Mouse (Mus musculus) thymus, postnatal 14 days (tissue): ENCODE measurements around the gene Drg1.

Experiments
- DNase-seq: peaks from one replicate; pipeline ENCODE4 v3.0.0; 2021

Gene Drg1

DNA sequence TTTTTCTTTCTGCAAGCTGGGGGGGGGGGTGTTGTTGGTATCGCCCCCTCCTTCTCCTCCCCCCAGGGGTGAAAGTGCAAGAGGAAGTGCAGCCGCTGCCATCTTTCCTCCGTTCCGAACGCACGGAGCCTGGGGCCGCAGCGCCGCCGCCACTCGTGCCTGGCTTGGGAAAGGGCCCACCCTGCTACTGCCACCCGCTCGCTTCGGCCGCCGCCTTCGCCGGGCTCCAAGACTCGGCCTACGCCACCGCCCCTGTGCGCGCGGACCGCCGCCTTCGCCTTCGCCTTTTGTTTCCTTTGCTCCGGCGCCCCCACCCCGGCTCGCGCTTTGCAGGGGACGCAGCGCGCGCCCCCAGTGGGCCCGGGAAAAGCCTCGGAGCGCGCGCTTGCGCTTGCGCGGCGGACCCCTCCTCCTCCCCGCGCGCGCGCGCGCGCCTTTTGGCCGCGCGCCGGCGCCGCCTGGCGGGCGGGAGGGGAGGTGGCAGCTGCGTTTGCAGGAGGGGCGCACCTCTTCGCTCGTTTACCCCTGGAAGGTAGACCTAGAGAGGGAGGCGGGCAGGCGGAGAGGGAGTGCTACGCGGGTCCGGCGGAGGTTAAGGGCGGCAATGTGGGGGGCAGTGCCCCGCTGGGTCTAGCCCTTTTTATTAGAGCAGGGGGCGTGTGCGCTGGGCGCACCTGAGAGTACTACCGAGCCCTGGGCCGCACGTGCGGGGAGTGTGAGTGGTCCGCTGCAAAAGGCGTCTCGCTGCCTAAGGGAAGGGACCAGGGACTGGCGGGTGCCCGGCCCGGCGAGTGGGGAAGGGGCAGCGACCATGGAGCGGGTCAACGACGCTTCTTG, 23.8 kb upstream of the Drg1 start:
- DNase-seq: peak; percentile 92

DNA sequence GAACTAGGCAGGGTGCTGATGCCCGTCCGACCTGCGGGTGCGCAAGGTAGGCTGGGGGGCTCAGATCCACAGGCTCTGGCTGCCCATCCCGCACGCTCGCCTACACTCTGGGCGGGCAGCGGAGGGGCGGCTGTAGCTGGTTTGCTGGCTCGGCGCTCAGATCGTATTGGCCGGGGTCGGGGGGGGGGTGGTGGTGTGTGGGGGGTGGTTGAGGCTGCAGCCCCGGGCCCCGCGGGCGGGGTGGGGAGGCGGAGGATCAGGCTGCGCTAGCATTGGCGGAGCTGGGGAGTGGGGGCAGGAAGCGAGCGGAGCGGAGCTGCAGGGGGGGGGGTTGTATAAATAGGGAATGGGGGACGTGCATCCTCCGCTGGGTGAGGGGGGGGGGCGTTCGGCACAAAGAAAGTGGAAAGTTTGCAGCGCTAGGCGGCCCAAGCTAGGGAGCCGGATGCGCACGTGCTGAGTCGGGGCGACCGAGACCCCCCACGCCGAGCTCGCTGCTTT, 23.1 kb upstream of the Drg1 start:
- DNase-seq: peak; percentile 91

DNA sequence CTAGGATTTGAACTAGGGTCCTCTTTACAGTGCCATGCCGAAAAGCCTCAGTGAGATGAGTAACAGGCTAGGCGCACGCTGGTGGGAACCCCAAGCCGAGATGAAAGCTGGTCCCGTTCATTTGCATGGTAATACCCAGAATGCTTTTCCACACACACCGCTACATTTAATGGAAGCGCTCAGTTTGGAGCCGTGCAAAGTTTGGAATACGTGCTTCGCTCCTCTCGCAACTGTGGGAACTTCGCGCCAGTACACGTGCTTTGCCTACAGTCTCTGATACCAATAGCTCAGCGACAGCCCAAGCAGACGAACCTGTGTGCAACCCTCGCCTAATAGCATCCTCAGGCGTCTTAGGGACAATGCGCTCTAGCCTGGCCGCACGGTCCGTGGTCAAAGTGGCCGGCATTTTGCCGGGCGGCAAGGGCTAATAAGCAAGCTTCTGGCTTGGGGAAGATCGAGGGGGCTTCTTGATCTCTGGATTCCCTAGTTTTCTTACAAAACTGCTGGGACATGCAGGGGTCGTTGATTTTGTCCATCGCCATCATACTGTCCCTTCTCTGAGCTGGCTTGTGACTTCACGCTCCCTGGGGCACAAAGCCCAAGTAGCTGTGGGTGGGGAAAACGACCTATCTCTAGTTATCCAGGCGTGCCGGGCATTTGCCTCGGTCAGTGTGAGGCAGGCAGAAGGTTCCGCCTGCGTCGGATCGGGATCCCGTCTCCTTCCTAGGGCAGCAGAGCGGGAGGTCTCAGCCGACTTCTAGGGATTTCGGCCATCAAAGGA, 22.5 kb upstream of the Drg1 start, which contains the start of gene Patz1:
TSS of gene Patz1 (plus strand) at position 354 of the 781 bp plus-strand sequence.
- peak; percentile 46 for DNase-seq

DNA sequence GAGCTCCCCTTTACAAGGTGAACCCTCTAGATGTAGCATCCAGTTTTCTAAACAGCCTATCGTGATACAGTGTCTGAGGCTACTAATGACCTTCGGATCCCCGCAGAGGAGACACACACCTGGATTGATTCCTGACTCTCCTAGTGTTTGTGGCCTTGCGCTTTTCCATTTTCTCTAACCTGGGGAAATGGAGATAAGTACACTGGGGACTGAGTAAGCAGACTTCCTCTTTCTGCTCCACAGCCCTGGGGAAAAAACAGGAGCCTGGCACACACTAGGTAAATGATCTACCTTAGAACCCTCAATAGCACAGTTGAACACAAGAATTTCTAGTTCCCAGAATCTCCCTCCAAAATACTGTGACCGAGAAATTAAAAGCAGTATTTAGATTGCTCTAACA, 21.7 kb upstream of the Drg1 start:
- DNase-seq: no peak

DNA sequence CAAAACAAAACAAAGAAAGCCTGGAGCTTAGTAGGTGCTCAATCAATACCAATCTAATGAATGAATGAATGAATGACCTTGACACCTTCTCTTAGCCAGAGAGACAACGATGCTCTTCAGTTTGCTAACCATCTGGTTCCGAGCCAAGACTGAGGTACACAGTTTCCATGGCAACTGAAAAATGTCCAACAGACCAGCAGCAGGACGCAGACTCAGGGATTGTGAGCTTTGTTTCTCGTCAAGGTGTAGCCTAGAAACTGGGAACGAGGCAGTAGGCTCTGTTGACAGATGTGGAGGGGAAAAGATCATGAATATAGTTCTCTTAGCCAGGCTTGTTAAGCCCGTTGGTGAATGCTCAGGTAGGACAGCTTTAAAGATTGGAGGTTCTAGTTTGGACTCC, 20.9 kb upstream of the Drg1 start:
- no peak for DNase-seq

DNA sequence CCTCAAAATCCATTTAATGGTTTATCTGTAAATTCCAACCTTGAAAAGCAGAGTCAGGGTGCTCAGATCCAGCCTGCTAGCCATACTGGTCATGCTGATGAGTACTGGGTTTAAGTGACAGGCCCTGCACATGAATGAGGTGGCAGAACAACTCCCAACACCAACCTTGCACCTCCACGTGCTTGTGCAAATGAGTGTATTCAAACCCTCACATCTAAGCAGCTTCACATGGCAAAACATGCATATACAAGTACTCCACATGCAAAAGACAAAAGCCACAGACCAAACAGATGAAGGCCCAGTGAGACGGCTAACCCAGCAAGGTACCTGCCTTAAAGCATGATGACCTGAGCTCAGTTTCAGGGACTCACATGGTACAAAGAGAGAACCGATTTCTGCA, 19.7 kb upstream of the Drg1 start:
- DNase-seq: no peak

DNA sequence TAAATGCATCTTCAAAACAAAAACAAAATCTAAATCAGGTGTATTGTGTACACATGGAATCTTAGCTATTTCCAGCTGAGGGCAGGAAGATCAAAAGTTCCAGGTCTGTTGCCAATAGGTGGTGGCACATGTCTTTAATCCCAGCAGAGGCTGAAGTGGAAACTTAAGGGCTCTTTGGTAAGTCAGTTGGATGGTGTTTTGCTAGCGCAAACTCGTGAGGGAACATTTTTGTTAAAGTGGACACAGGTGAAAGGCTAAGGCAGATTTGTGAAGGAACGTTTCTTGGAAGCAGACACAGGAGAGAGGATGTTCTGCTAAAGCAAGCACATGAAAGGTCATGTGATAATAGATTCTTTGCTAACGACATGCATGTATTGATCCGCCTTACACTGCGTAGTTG, 17.4 kb upstream of the Drg1 start:
- DNase-seq: no peak

DNA sequence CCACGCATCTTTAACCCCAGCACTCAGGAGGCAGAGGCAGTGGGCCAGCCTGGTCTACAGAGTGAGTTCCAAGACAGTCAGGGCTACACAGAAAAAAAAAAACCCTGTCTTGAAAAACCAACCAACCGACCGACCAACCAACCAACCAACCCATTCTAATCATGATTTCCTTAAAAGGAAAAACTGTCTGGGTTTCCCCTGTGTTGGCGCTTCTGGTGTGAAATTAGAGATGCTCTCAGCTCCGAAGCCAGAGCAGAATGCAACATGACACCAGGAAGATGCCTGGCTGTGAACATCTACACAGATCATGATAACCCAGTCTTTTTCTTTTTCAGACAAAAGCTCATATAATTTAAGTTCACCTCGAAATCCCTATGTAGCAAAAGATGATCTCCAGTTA, 16.7 kb upstream of the Drg1 start:
- DNase-seq: no peak

DNA sequence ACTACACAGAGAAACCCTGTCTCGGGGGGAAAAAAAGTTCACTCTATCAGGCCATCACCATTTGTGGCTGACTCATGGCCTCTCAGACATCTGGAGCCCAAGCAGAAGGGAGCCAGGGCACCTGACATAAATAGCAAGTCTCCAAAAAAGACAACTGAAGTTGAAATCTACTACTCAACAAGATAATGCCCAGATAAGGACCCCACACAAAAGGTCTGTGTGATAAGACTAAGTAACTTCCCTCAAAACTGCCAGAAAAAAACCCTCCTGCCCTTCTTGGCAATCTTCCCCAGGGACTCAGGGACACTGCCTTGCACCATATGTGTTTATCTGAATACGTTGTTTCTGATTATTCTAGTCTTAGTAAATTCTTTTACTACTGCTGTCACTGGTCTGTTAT, 13.5 kb upstream of the Drg1 start:
- no peak for DNase-seq

DNA sequence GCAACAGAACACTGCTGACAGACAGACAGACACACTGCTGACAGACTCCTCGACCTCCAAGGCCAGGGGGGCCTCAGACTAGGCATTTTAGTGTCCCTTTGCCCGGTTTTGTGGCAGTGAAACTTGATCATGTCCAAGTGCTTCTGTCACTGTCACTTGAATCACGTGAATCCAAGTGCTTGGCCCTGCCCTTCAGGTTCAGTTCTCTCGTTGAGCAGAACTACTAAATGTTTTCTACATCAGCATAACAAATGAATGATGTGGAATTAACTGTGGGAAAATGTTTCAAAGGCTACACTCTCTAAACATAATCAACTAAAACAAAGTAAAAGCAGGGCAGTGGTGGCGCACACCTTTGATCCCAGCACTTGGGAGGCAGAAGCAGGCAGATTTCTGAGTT, 12.1 kb upstream of the Drg1 start:
- DNase-seq: no peak

DNA sequence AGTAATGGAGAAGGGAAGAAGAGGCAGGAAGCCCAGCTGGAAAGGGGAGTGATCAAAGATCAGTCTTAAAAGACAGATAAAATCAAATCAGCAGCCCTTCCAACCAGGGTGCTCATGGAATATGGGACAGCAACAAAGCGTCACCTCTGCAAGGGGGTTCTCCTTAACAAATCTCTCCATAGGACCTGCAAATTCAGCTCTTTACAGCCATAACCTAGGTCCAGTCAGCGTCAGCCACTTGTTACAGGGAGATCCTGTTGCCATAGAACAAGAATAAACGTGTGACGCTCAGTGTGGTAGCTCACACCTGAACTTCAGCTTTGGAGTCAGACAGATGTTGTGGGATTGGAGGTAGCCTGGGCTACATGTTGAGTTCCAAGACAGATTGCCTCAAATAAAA, 3.0 kb upstream of the Drg1 start:
- DNase-seq: no peak

DNA sequence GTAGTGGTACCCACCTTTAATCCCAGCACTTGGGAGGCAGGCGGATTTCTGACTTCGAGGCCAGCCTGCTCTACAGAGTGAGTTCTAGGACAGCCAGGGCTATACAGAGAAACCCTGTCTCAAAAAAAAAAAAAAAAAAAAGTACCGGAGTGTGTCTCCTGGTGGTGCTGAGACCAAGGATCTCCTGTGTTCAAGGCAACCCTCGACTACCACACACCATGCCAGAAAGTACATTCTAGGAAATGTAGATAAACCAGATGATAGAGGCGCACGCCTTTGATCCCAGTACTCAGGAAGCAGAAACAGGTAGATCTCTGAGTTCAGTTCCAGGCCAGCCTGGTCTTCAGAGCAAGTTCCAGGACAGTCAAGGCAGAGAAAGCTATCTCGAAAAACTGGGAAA, 918 bp upstream of the Drg1 start:
- peak; percentile 18 for DNase-seq

DNA sequence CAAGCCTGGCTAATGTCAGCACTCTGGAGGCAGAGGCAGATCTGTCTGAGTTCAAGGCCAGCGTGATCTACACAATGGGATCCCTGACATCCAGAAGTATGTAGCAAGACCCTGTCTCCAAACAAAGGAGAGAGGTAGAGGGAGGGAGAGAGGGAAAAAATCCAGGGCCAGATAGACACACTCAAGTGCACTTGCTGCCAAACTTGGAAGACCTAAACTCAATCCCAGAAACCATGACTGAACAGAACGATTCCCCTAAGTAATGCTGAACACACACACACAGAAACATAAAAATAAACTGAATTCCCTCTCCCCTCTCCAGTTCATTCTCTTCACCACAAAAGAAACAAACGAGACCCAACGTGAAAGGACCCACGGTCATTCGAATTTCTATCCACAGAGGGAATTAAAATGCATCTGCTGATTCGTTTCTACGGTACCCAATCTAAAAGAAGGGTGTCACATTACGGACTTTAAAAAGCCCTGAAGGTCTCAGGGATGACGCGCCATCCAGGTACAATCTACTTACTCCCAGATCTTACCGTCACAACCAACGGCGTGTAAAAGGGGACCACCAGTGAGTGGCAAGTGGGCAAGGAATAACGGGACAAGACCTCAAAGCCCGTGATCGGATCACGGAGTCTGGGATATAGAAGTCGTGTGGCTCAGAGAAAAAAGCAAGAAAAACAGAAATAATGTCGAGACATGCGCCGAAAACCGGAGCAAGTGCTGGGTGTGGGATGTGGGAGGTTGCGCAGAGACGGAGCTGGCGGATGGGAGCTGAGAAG, 730 bp downstream of the Drg1 start:
- DNase-seq: no peak

DNA sequence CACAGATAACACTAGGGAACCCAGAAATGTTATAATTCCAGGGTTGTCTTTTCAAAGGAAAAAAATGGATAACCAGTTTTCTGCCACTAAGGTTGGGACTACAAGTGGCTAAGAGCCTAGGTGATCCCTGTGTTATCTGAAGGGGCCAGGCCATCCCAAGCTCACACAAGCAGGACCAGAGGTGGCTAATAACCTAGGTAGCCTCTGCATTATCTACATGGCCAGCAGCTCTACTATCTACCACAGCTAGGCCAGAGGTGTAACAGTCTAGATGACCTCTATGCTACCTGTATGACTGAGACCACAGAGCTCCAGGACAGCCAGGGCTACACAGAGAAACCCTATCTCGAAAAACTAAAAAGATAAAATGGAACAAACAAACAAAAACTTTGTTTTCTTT, 6.7 kb downstream of the Drg1 start:
- no peak for DNase-seq

DNA sequence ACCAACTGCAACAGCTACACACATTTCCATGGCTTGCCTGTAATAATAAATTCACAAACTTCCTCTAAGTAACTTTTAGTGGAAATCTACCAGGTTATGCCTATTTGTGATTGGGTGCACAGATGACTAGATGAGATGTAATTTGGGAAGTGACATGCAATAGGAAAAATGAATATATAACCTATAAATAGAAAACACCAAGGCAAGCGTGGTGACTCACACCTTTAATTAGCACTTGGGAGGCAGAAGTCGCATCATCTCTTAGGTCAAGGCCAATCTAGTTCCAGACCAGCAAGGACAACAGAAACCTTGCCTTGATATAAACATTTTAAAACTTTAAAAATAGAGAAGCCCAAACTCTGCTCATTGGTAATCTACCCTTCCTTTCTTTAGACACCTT, 18.8 kb downstream of the Drg1 start:
- no peak for DNase-seq

DNA sequence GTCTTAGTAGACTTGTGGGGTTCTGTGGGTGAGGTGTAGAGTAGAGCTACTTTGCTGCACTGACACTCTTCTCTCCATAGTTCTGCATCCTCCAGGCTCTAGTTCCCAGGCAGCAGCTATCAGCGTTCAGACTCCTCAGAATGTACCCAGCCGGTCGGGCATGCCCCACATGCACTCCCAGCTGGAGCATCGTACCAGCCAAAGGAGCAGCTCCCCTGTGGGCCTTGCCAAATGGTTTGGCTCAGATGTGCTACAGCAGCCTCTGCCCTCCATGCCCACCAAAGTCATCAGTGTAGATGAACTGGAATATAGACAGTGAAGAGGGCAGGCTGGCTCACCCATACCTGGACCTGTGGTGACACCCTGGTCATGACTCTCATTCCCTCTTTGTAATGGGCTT, 22.4 kb downstream of the Drg1 start:
- no peak for DNase-seq

DNA sequence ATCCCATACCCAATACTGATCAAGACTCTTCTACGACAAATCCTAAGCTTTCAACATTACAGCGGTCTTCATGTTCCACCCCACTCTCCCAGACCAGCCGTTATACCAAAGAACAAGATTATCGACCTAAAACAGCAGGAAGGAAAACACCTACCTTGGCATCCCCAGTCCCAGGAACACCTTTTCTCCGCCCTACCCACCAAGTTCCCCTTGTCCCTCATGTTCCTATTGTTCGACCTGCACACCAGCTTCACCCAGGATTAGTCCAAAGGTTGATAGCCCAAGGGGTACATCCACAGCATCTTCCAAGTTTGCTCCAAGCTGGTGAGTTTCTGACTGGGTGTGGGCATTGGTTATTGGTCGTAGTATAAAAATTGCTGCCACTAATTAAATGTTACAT, 23.8 kb downstream of the Drg1 start:
- no peak for DNase-seq

DNA sequence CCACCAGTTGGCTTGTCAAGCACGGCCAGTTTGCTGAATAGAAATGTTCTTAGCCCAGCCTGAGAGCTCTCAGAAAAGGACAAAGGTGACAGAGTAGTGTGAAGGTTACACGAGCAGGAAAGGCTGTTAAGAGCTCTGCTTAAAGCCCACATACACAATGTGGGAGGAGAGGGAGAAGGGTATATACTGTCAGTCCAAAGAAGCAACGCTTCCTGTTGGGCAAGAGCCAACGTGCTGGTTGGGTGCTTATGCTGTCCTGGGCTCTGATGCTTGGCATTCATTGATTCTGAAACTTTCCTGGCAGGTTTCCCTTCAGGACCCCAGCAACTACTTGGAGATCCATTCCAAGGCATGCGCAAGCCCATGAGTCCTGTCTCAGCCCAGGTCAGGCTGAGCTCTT, 30.9 kb downstream of the Drg1 start:
- DNase-seq: no peak

DNA sequence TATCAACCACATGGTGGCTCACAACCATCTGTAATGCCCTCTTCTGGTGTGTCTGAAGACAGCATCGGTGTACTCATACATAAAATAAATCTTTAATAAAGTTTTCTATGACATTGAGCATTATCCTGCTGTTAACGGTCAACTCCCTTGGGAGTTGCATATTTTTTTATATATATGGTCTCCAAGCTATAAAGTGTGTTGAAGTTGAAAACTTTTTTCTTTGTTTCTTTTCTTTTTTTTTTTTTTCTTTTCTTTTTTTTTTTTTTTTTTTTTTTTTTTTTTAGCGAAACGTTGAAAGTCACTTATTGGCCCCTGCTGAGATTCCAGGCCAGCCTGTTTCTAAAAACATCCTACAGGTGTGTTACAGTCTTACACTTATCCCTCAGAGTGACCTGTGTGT, 32.5 kb downstream of the Drg1 start:
- DNase-seq: no peak

DNA sequence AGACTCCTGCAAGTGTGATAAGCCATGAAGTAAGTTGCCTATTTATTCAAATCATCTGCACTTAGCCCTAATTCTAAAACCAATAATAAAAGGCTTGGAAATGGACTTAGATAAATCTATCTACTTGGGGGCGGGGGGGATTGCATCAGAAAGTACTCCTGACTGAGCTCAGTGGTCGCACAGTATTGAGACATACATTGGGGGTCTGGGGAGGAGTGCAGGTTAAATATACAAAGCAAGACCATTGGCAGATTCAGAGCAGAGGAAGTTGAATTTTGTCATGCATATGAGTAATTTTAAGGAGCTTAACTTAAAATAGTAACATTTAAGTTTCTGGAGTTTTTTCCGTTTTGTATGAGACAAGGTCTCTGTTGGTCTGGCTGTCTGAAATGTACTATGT, 34.0 kb downstream of the Drg1 start:
- no peak for DNase-seq

DNA sequence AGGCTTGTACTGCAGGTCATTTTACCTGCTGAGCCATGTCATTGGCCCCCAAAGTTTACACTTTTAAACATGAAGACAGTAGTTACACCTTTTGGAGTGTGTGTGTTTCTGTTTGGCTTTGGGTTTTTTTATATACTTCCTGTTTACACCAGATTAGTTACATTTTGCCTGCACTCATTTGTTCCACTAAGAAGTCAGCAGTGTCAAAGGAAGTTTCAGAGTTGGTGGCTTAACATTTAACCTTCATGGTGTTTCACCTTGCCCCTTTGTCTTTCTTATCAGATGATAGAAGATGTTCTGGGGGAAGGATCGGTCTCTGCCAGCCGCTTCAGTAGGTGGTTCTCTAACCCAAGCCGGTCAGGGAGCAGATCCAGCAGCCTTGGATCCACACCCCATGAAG, 39.1 kb downstream of the Drg1 start:
- no peak for DNase-seq

DNA sequence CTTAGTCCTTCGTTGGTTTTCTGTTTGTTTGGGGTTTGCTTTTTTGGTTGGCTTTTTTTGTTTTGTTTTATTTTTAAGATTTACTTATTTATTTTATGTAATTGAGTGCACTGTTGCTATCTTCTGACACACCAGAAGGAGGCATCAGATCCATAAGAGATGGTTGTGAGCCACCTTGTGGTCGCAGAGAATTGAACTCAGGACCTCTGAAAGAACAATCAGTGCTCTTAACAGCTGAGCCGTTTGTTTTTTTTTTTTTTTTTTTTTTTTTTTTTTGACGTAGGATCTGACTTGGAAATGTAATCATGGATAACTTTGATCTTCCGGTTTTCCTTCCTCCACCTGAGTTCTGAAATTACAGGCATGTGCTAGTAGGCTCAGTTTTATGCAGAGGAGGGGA, 43.1 kb downstream of the Drg1 start:
- no peak for DNase-seq

DNA sequence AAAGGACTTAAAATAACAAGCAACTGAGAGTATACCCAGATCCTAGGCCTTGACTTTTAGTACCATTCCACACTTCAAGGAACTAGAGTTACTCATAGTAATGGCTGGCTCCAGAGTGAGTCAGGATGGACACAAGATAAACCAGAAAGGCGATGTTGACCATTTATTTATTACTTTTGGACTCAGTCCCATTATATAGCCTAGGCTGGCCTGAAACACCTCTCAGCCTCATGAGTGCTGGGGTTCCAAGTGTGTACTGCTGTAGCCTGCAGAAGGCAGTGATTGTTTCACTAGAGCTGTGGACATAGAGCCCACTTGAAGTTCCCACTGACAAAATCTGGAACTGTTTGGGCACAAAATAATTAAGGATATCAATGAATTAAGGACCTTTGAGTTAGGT, 53.7 kb downstream of the Drg1 start:
- DNase-seq: no peak

DNA sequence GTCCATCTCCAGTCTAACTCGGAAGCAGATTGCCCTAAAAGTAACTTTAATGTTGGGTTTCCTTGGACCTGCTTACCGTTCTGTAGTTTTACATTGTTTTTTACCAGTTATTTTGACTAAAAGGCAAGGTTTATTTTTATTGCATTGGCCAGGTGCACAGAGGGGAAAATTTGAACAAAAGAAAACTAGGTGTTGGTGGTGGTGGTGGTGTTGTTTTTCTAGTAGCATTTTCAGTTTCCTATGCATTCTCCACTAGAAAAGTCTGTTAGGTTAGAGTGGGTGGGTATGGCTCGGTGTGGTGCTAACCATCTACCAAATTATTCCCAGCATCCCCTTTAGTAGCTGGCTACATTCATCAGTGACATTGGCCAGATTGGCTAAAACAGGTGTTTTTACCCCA, 59.4 kb downstream of the Drg1 start:
- DNase-seq: no peak
